Mouse (Mus musculus): ENCODE measurements around the gene Mcm10. TPM values are rescaled to one million over a fixed set of nuclear protein-coding genes. Genes with fewer than 3 reads are reported as not detected.

Mcm10 gene
- polyA plus RNA-seq, 1 experiment from 2014 or later, result 34.0 TPM

DNA sequence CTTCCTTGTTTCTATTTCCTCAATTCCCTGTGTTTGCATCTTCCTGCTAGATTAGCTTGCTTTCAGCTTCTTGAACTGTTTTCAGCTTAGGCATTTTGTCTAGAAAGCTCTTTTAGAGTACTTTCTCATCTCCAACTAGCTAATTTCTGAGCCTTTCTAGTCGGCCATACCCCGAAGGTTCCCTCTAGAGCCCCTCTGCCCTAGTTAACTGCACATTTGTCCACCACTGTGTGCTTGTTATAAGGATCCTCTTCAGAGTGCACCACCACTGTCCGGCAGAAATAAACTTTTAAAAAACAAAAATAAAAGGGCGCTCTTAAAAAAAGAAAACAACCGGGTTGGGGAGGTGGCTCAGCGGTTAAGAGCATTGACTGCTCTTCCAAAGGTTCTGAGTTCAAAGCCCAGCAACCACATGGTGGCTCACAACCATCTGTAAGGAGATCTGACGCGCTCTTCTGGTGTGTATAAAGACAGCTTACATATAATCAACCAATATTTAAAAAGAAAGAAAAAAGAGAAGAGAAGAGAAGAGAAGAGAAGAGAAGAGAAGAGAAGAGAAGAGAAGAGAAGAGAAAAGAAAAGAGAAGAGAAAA lies 597 bp downstream of the Mcm10 start:
- Histone ChIP-seq H3K4me2 (replicated peaks; ENCODE audit: low read depth, low read length) (peak overlapping the region; percentile 58), H3K9me3 (ENCODE audit: control insufficient read depth, low read depth, low read length) (no peaks in the 10 kb centered on the region), H3K9ac (replicated peaks; ENCODE audit: low read depth, low read length) (peak overlapping the region; percentile 25), H3K4me1 (ENCODE audit: control insufficient read depth, insufficient read depth, low read length) (peaks cover 8% of the 10 kb centered on the region; the same call in 1 of the 2 replicates), H3K36me3 (ENCODE audit: control insufficient read depth, insufficient read depth, low read length) (peaks cover 15% of the 10 kb centered on the region), H3K4me3 (ENCODE audit: low read depth, low read length) (peak overlapping the region; percentile 68), H3K27me3 (ENCODE audit: control insufficient read depth, insufficient read depth, low read length) (no peaks in the 10 kb centered on the region), H3K27ac (ENCODE audit: low read length) (no peak overlapping the region)
- WGBS, result 14% methylated on average over 8 of the region's 8 CpGs
- ATAC-seq (ENCODE audit: insufficient number of reproducible peaks, insufficient read depth, low FRiP score, low read depth), result 0 out of 2 replicates have a peak, but pooled peaks have one; percentile 15

GRCm38 (mm10) chr2:5007107-5007506 lies 5.5 kb downstream of the Mcm10 start:
- peaks cover 8% of the 10 kb centered on the region; the same call in 1 of the 2 replicates for H3K4me1 ChIP-seq (ENCODE audit: control insufficient read depth, insufficient read depth, low read length)
- H3K27me3 ChIP-seq (ENCODE audit: control insufficient read depth, insufficient read depth, low read length), result no peaks in the 10 kb centered on the region
- no peak overlapping the region for H3K9ac ChIP-seq (replicated peaks; ENCODE audit: low read depth, low read length)
- H3K27ac ChIP-seq (ENCODE audit: low read length), result no peak overlapping the region
- H3K4me3 ChIP-seq (ENCODE audit: low read depth, low read length), result no peak overlapping the region
- no peak for ATAC-seq (ENCODE audit: insufficient number of reproducible peaks, insufficient read depth, low FRiP score, low read depth)
- 92% methylated on average over 4 of the region's 4 CpGs for WGBS
- H3K9me3 ChIP-seq (ENCODE audit: control insufficient read depth, low read depth, low read length), result no peaks in the 10 kb centered on the region
- no peak overlapping the region for H3K4me2 ChIP-seq (replicated peaks; ENCODE audit: low read depth, low read length)
- H3K36me3 ChIP-seq (ENCODE audit: control insufficient read depth, insufficient read depth, low read length), result peaks cover 35% of the 10 kb centered on the region

- ATAC-seq (ENCODE audit: insufficient number of reproducible peaks, insufficient read depth, low FRiP score, low read depth), result no peak
- H3K27ac ChIP-seq (ENCODE audit: low read length), result no peak overlapping the region
- no peak overlapping the region for H3K4me2 ChIP-seq (replicated peaks; ENCODE audit: low read depth, low read length)
- no peaks in the 10 kb centered on the region for H3K4me1 ChIP-seq (ENCODE audit: control insufficient read depth, insufficient read depth, low read length)
- H3K27me3 ChIP-seq (ENCODE audit: control insufficient read depth, insufficient read depth, low read length), result no peaks in the 10 kb centered on the region
- WGBS, result 95% methylated on average over 6 of the region's 6 CpGs
- H3K9ac ChIP-seq (replicated peaks; ENCODE audit: low read depth, low read length), result no peak overlapping the region
- H3K9me3 ChIP-seq (ENCODE audit: control insufficient read depth, low read depth, low read length), result no peaks in the 10 kb centered on the region
- peaks cover 45% of the 10 kb centered on the region for H3K36me3 ChIP-seq (ENCODE audit: control insufficient read depth, insufficient read depth, low read length)
- no peak overlapping the region for H3K4me3 ChIP-seq (ENCODE audit: low read depth, low read length)
Measured at GRCm38 (mm10) chr2:5001266-5001665, 11.3 kb downstream of the Mcm10 start.

- 81% methylated on average over 3 of the region's 3 CpGs for WGBS
- H3K9ac ChIP-seq (replicated peaks; ENCODE audit: low read depth, low read length), result no peak overlapping the region
- peaks cover 42% of the 10 kb centered on the region for H3K36me3 ChIP-seq (ENCODE audit: control insufficient read depth, insufficient read depth, low read length)
- H3K9me3 ChIP-seq (ENCODE audit: control insufficient read depth, low read depth, low read length), result no peaks in the 10 kb centered on the region
- H3K4me1 ChIP-seq (ENCODE audit: control insufficient read depth, insufficient read depth, low read length), result no peaks in the 10 kb centered on the region
- H3K27me3 ChIP-seq (ENCODE audit: control insufficient read depth, insufficient read depth, low read length), result no peaks in the 10 kb centered on the region
- no peak overlapping the region for H3K4me2 ChIP-seq (replicated peaks; ENCODE audit: low read depth, low read length)
- no peak overlapping the region for H3K4me3 ChIP-seq (ENCODE audit: low read depth, low read length)
- H3K27ac ChIP-seq (ENCODE audit: low read length), result no peak overlapping the region
- ATAC-seq (ENCODE audit: insufficient number of reproducible peaks, insufficient read depth, low FRiP score, low read depth), result no peak
Measured at GRCm38 (mm10) chr2:4998905-4999304, 13.7 kb downstream of the Mcm10 start.

DNA sequence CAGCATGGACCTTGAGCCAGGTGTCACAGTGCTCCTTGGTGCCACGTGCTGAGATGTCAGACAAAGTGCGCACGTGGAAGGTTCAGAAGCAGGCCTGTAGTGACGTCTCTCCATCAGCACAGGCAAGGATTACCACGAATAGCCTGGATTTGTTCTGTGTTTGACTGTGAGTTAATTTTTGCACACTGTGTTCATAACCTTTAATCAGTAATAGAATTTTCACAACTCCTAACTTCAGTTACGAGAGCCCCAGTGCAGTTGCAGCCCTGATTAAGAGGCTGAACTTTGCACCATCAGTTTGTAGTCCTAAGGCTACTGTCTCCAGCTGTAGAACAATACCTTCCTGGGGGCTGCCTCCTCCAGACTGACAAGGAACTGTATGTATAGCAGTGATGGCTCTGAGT lies 16.2 kb downstream of the Mcm10 start:
- Histone ChIP-seq H3K4me1 (ENCODE audit: control insufficient read depth, insufficient read depth, low read length) (no peaks in the 10 kb centered on the region), H3K9ac (replicated peaks; ENCODE audit: low read depth, low read length) (no peak overlapping the region), H3K36me3 (ENCODE audit: control insufficient read depth, insufficient read depth, low read length) (peaks cover 48% of the 10 kb centered on the region), H3K27ac (ENCODE audit: low read length) (no peak overlapping the region), H3K4me2 (replicated peaks; ENCODE audit: low read depth, low read length) (no peak overlapping the region), H3K9me3 (ENCODE audit: control insufficient read depth, low read depth, low read length) (no peaks in the 10 kb centered on the region), H3K27me3 (ENCODE audit: control insufficient read depth, insufficient read depth, low read length) (no peaks in the 10 kb centered on the region), H3K4me3 (ENCODE audit: low read depth, low read length) (no peak overlapping the region)
- no peak for ATAC-seq (ENCODE audit: insufficient number of reproducible peaks, insufficient read depth, low FRiP score, low read depth)
- 88% methylated on average over 6 of the region's 6 CpGs for WGBS

DNA sequence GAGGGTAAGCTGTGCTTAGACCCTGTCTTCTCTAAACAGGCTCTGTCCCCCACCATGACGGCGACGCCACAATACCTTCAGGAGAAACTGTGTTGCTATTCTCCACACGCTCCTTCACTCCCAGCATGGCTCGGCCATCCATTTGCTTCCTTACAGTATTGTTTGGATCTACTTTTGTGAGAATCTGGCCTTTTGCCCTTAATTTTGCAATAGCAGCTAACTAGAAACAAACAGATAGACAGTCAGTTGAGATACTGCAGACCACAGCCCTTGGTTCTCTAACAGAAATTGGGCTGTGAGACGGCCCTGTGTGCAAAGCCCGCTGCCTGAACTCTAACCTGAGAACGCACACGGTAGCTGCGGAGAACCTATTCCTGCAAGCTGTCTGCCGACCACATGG lies 16.9 kb downstream of the Mcm10 start:
- Histone ChIP-seq H3K36me3 (ENCODE audit: control insufficient read depth, insufficient read depth, low read length) (peaks cover 48% of the 10 kb centered on the region), H3K4me1 (ENCODE audit: control insufficient read depth, insufficient read depth, low read length) (no peaks in the 10 kb centered on the region), H3K4me2 (replicated peaks; ENCODE audit: low read depth, low read length) (no peak overlapping the region), H3K27ac (ENCODE audit: low read length) (no peak overlapping the region), H3K9me3 (ENCODE audit: control insufficient read depth, low read depth, low read length) (no peaks in the 10 kb centered on the region), H3K9ac (replicated peaks; ENCODE audit: low read depth, low read length) (no peak overlapping the region), H3K4me3 (ENCODE audit: low read depth, low read length) (no peak overlapping the region), H3K27me3 (ENCODE audit: control insufficient read depth, insufficient read depth, low read length) (no peaks in the 10 kb centered on the region)
- ATAC-seq (ENCODE audit: insufficient number of reproducible peaks, insufficient read depth, low FRiP score, low read depth), result no peak
- WGBS, result 88% methylated on average over 11 of the region's 11 CpGs

GRCm38 (mm10) chr2:4994436-4994835 lies 18.2 kb downstream of the Mcm10 start:
- Histone ChIP-seq H3K4me1 (ENCODE audit: control insufficient read depth, insufficient read depth, low read length) (no peaks in the 10 kb centered on the region), H3K27ac (ENCODE audit: low read length) (no peak overlapping the region), H3K9me3 (ENCODE audit: control insufficient read depth, low read depth, low read length) (no peaks in the 10 kb centered on the region), H3K4me2 (replicated peaks; ENCODE audit: low read depth, low read length) (no peak overlapping the region), H3K36me3 (ENCODE audit: control insufficient read depth, insufficient read depth, low read length) (peaks cover 40% of the 10 kb centered on the region), H3K9ac (replicated peaks; ENCODE audit: low read depth, low read length) (no peak overlapping the region), H3K4me3 (ENCODE audit: low read depth, low read length) (no peak overlapping the region), H3K27me3 (ENCODE audit: control insufficient read depth, insufficient read depth, low read length) (no peaks in the 10 kb centered on the region)
- 87% methylated on average over 4 of the region's 4 CpGs for WGBS
- no peak for ATAC-seq (ENCODE audit: insufficient number of reproducible peaks, insufficient read depth, low FRiP score, low read depth)

- Histone ChIP-seq H3K27ac (ENCODE audit: low read length) (no peak overlapping the region), H3K27me3 (ENCODE audit: control insufficient read depth, insufficient read depth, low read length) (no peaks in the 10 kb centered on the region), H3K4me3 (ENCODE audit: low read depth, low read length) (no peak overlapping the region), H3K4me2 (replicated peaks; ENCODE audit: low read depth, low read length) (no peak overlapping the region), H3K9ac (replicated peaks; ENCODE audit: low read depth, low read length) (no peak overlapping the region), H3K9me3 (ENCODE audit: control insufficient read depth, low read depth, low read length) (no peaks in the 10 kb centered on the region), H3K36me3 (ENCODE audit: control insufficient read depth, insufficient read depth, low read length) (peaks cover 37% of the 10 kb centered on the region), H3K4me1 (ENCODE audit: control insufficient read depth, insufficient read depth, low read length) (no peaks in the 10 kb centered on the region)
- WGBS, result 93% methylated on average over 11 of the region's 11 CpGs
- ATAC-seq (ENCODE audit: insufficient number of reproducible peaks, insufficient read depth, low FRiP score, low read depth), result no peak
Measured at GRCm38 (mm10) chr2:4993584-4993983, 19.0 kb downstream of the Mcm10 start.

- Histone ChIP-seq H3K4me3 (ENCODE audit: low read depth, low read length) (no peak overlapping the region), H3K36me3 (ENCODE audit: control insufficient read depth, insufficient read depth, low read length) (peaks cover 17% of the 10 kb centered on the region), H3K4me2 (replicated peaks; ENCODE audit: low read depth, low read length) (no peak overlapping the region), H3K27me3 (ENCODE audit: control insufficient read depth, insufficient read depth, low read length) (no peaks in the 10 kb centered on the region), H3K27ac (ENCODE audit: low read length) (no peak overlapping the region), H3K9ac (replicated peaks; ENCODE audit: low read depth, low read length) (no peak overlapping the region), H3K9me3 (ENCODE audit: control insufficient read depth, low read depth, low read length) (no peaks in the 10 kb centered on the region), H3K4me1 (ENCODE audit: control insufficient read depth, insufficient read depth, low read length) (no peaks in the 10 kb centered on the region)
- no peak for ATAC-seq (ENCODE audit: insufficient number of reproducible peaks, insufficient read depth, low FRiP score, low read depth)
- 70% methylated on average over 11 of the region's 11 CpGs for whole genome bisulfite sequencing
Measured at GRCm38 (mm10) chr2:4988826-4989424, 23.7 kb downstream of the Mcm10 start.

Measured in stomach, embryonic 14.5 days (tissue).